Mouse (Mus musculus) erythroblast, embryonic 14.5 days (primary cell): ENCODE data around the gene Ntn3.

Experiments used
- GATA1 ChIP-seq: IDR thresholded peaks from 2 replicates; pipeline ENCODE4 v1.6.1; 2012; ENCODE audit warnings: low read length, inconsistent platforms, mixed read lengths
- TAL1 ChIP-seq: IDR thresholded peaks from 3 replicates; pipeline ENCODE4 v1.6.1; 2012; ENCODE audit warnings: low read length, inconsistent platforms, mixed read lengths

DNA sequence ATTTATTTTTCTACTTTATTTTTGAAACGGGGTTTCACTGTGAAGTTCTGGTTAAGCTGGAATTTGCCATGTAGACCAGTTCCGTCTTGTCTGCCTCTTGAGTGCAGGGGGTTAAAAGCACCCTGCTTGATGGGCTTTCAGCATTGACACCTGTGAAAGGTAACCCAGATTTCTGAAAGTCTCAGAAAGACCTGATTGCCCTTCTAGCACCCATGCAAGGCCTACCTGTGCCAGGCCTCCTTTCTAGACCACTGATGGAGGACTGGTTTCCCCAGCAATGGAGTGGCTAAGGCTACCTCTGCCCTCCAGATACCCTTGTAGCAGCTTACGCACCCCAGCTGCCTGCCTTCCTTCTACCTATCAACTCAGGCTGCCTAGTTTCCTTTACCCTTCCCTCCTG is 39.2 kb downstream of the Ntn3 start:
- TF ChIP-seq TAL1 (no peak), GATA1 (no peak)
